In genomic region chr6:85513531-85513910, GRCm38 (mm10) we compare ENCODE assay signal across 8 mouse cellular contexts. TPM values are rescaled to one million over a fixed set of nuclear protein-coding genes. Genes with fewer than 3 reads are reported as not detected.
DNase-seq lines count a peak whose midpoint lies in the region; ATAC-seq and TF ChIP-seq lines count a peak whose summit lies in the region.

Gene Egr4 (minus strand): TSS chr6:85513589.

- peak; percentile 43; the same call in 1 of the 2 replicates for ATAC-seq in kidney, postnatal 0 days (replicated peaks; ENCODE audit: low FRiP score, low read depth)
- ATAC-seq in forebrain, embryonic 15.5 days (replicated peaks), result peak; percentile 81
- no peak for ATAC-seq in liver, embryonic 13.5 days (ENCODE audit: low read depth)
- peak; percentile 71 for ATAC-seq in neural tube, embryonic 15.5 days (ENCODE audit: low FRiP score)

- no peaks in the 10 kb centered on the region for H3K36me3 ChIP-seq in kidney, postnatal 0 days (ENCODE audit: insufficient read depth, low read length)
- H3K36me3 ChIP-seq in forebrain, embryonic 15.5 days, result no peaks in the 10 kb centered on the region
- no peaks in the 10 kb centered on the region for H3K36me3 ChIP-seq in liver, embryonic 13.5 days
- H3K36me3 ChIP-seq in neural tube, embryonic 15.5 days, result no peaks in the 10 kb centered on the region

- no peak within 1 kb of the TSS for H3K27ac ChIP-seq in kidney, postnatal 0 days
- no peak within 1 kb of the TSS for H3K27ac ChIP-seq in forebrain, embryonic 15.5 days (replicated peaks)
- no peak within 1 kb of the TSS for H3K27ac ChIP-seq in liver, embryonic 13.5 days
- no peak within 1 kb of the TSS for H3K27ac ChIP-seq in neural tube, embryonic 15.5 days (replicated peaks)

- DNase-seq in kidney, postnatal 0 days (ENCODE audit: low spot score), result peak; percentile 32
- DNase-seq in kidney, postnatal 25 days, result no peak
- DNase-seq in cerebellum, adult 11 months, result peak; percentile 84
- DNase-seq in kidney, postnatal 4 days, result peak; percentile 51 to 59
- DNase-seq in liver, embryonic 13.5 days, result no peak
- DNase-seq in adipocyte (ENCODE audit: low spot score), result no peak

- H3K27me3 ChIP-seq in kidney, postnatal 0 days (ENCODE audit: insufficient read depth, low read length), result peaks cover 64% of the 10 kb centered on the region
- H3K27me3 ChIP-seq in forebrain, embryonic 15.5 days, result peaks cover 70% of the 10 kb centered on the region
- H3K27me3 ChIP-seq in liver, embryonic 13.5 days, result peaks cover 88% of the 10 kb centered on the region
- peaks cover 79% of the 10 kb centered on the region for H3K27me3 ChIP-seq in neural tube, embryonic 15.5 days (replicated peaks)

- H3K9ac ChIP-seq in kidney, postnatal 0 days (ENCODE audit: low read depth, low read length), result no peak within 1 kb of the TSS
- H3K9ac ChIP-seq in forebrain, embryonic 15.5 days (replicated peaks), result peak within 1 kb of the TSS; percentile 27
- H3K9ac ChIP-seq in liver, embryonic 13.5 days, result no peak within 1 kb of the TSS
- H3K9ac ChIP-seq in neural tube, embryonic 15.5 days (replicated peaks), result peak within 1 kb of the TSS; percentile 38

- peak within 1 kb of the TSS; percentile 41 for H3K4me3 ChIP-seq in kidney, postnatal 0 days (replicated peaks; ENCODE audit: low read depth, low read length)
- H3K4me3 ChIP-seq in forebrain, embryonic 15.5 days, result peak within 1 kb of the TSS; percentile 46
- peak within 1 kb of the TSS; percentile 42 for H3K4me3 ChIP-seq in liver, embryonic 13.5 days (replicated peaks)
- H3K4me3 ChIP-seq in neural tube, embryonic 15.5 days (replicated peaks), result peak within 1 kb of the TSS; percentile 49

- under 1% methylated on average over 38 of the region's 38 CpGs for WGBS in kidney, postnatal 0 days
- 0% methylated on average over 37 of the region's 38 CpGs for WGBS in forebrain, embryonic 15.5 days
- 1% methylated on average over 38 of the region's 38 CpGs for WGBS in liver, embryonic 13.5 days (ENCODE audit: insufficient replicate concordance)
- WGBS in neural tube, embryonic 15.5 days, result under 1% methylated on average over 37 of the region's 38 CpGs

- H3K4me2 ChIP-seq in kidney, postnatal 0 days (ENCODE audit: low read length), result peak within 1 kb of the TSS; percentile 73
- H3K4me2 ChIP-seq in forebrain, embryonic 15.5 days (replicated peaks), result peak within 1 kb of the TSS; percentile 81
- H3K4me2 ChIP-seq in liver, embryonic 13.5 days, result peak within 1 kb of the TSS; percentile 58
- peak within 1 kb of the TSS; percentile 84 for H3K4me2 ChIP-seq in neural tube, embryonic 15.5 days

- TF ChIP-seq CTCF in kidney, postnatal 0 days (IDR thresholded peaks at IDR 0.05; ENCODE audit: low read depth), result no peak

- H3K9me3 ChIP-seq in kidney, postnatal 0 days (replicated peaks; ENCODE audit: low read length), result no peaks in the 10 kb centered on the region
- no peaks in the 10 kb centered on the region for H3K9me3 ChIP-seq in forebrain, embryonic 15.5 days
- H3K9me3 ChIP-seq in liver, embryonic 13.5 days (replicated peaks), result no peaks in the 10 kb centered on the region
- no peaks in the 10 kb centered on the region for H3K9me3 ChIP-seq in neural tube, embryonic 15.5 days (replicated peaks)

- no peaks in the 10 kb centered on the region; the same call in 1 of the 2 replicates for H3K4me1 ChIP-seq in kidney, postnatal 0 days (replicated peaks; ENCODE audit: insufficient read depth, low read length)
- H3K4me1 ChIP-seq in forebrain, embryonic 15.5 days, result peaks cover 34% of the 10 kb centered on the region
- H3K4me1 ChIP-seq in liver, embryonic 13.5 days (replicated peaks), result peaks cover 19% of the 10 kb centered on the region
- peaks cover 36% of the 10 kb centered on the region for H3K4me1 ChIP-seq in neural tube, embryonic 15.5 days

RNA-seq across cellular contexts. Expression of gene Egr4, which starts in this region (rescaled TPM):
- not detected in 2 replicates for polyA plus RNA-seq in kidney, postnatal 0 days (2015; fragmentation: Nextera tagmentation; extraction: Ambion mirVana)
- not detected in 2 replicates for polyA plus RNA-seq in forebrain, embryonic 15.5 days (2015; fragmentation: Nextera tagmentation; extraction: Ambion mirVana)
- not detected in 2 replicates for polyA plus RNA-seq in liver, embryonic 13.5 days (2015; fragmentation: Nextera tagmentation; extraction: Ambion mirVana)
- 0.14 TPM in 1 of 2 replicates, not detected in the other for polyA plus RNA-seq in neural tube, embryonic 15.5 days (2015; fragmentation: Nextera tagmentation; extraction: Ambion mirVana)

Comparison
In these comparisons a context has a peak if more than half of its experiments do, and no peak if none do; other contexts are left out.
1. DNase-seq: peak in cerebellum, adult 11 months (single experiment) and kidney, postnatal 4 days (2 of 2); none in kidney, postnatal 25 days (0 of 2), liver, embryonic 13.5 days (single experiment) and adipocyte (single experiment).
2. Peak in DNase-seq, ATAC-seq, H3K4me3 ChIP-seq and H3K4me2 ChIP-seq in kidney, postnatal 0 days; RNA of the gene not detected or under 1 TPM.
3. Peak in ATAC-seq, H3K4me3 ChIP-seq, H3K9ac ChIP-seq and H3K4me2 ChIP-seq in forebrain, embryonic 15.5 days; RNA of the gene not detected or under 1 TPM.
4. Peak in ATAC-seq, H3K4me3 ChIP-seq, H3K9ac ChIP-seq and H3K4me2 ChIP-seq in neural tube, embryonic 15.5 days; RNA of the gene not detected or under 1 TPM.
5. Peak in every context shown above with its lines, with median percentiles within 50 percentile points of each other: H3K4me2 ChIP-seq and H3K4me3 ChIP-seq.